Mouse (Mus musculus): ENCODE measurements around the gene Auts2.

GRCm38 (mm10) chr5:132220376-132220930, 322.7 kb downstream of the Auts2 start:
- no peak for TF ChIP-seq GATA1 (IDR thresholded peaks at IDR 0.05; ENCODE audit: low read length)
- TF ChIP-seq TAL1 (IDR thresholded peaks at IDR 0.05; ENCODE audit: low read length): no peak
